Mouse (Mus musculus) liver, adult 2 months (tissue): ENCODE measurements around the gene Efs.

ENCODE experiments used
- CTCF ChIP-seq: fragments of 200-500 bp; IDR thresholded peaks from 2 replicates; pipeline ENCODE4 v1.5.1; 2011; ENCODE audit warnings: low read depth, low read length, control low read depth
- POLR2A ChIP-seq: fragments of 200-500 bp; IDR thresholded peaks from 2 replicates; pipeline ENCODE4 v1.6.1; 2011; ENCODE audit warnings: low read length, control low read depth; ENCODE audit not compliant: insufficient read depth; ENCODE audit errors: extremely low read depth

- TF ChIP-seq POLR2A (no peak), CTCF (peak; percentile 85)
These were observed 13.7 kb upstream of the Efs start for GRCm38 (mm10) chr14:54939434-54940175.
